In genomic region chr6:135133086-135133485, GRCm38 (mm10) we compare ENCODE assay signal across 22 mouse cellular contexts. TPM values are rescaled to one million over a fixed set of nuclear protein-coding genes. Genes with fewer than 3 reads are reported as not detected.
DNase-seq lines count a peak whose midpoint lies in the region; ATAC-seq lines count a peak whose summit lies in the region.
"Had no signal": no experiment of that assay in that cellular context is flagged by ENCODE, and none has a peak within 500 bp of the region (broad histone marks: within the 10 kb centered on the region; RNA-seq: fewer than 3 reads in every experiment).

No protein-coding gene starts in this region.

- no peak overlapping the region for H3K4me2 ChIP-seq in heart, embryonic 11.5 days
- H3K4me2 ChIP-seq in midbrain, embryonic 11.5 days: no peak overlapping the region
- no peak overlapping the region for H3K4me2 ChIP-seq in midbrain, embryonic 14.5 days (ENCODE audit: low read length)

- H3K36me3 ChIP-seq in heart, embryonic 11.5 days (ENCODE audit: control insufficient read depth, insufficient read depth, low read length): no peaks in the 10 kb centered on the region
- H3K36me3 ChIP-seq in midbrain, embryonic 11.5 days (ENCODE audit: control insufficient read depth, insufficient read depth, low read length): no peaks in the 10 kb centered on the region
- H3K36me3 ChIP-seq in midbrain, embryonic 14.5 days (ENCODE audit: control insufficient read depth, insufficient read depth, low read length): no peaks in the 10 kb centered on the region

- ATAC-seq in frontal cortex, adult (ENCODE audit: low TSS enrichment): 0 out of 2 replicates have a peak, but pooled peaks have one; percentile 6
- no peak for ATAC-seq in heart, embryonic 11.5 days (replicated peaks; ENCODE audit: insufficient number of reproducible peaks, low FRiP score, low TSS enrichment)
- no peak for ATAC-seq in midbrain, embryonic 11.5 days (ENCODE audit: low FRiP score)
- no peak for ATAC-seq in midbrain, embryonic 14.5 days (ENCODE audit: low FRiP score, low TSS enrichment)
- ATAC-seq: activated CD4-positive, CD25-positive, alpha-beta regulatory T cell, adult 4 months; CD4-positive, CD25-positive, alpha-beta regulatory T cell, adult 4 months; Patski had no signal

- H3K27me3 ChIP-seq in heart, embryonic 11.5 days (ENCODE audit: control insufficient read depth, insufficient read depth, low read length): no peaks in the 10 kb centered on the region
- H3K27me3 ChIP-seq in midbrain, embryonic 11.5 days (ENCODE audit: control insufficient read depth, insufficient read depth, low read length): no peaks in the 10 kb centered on the region
- H3K27me3 ChIP-seq in midbrain, embryonic 14.5 days (ENCODE audit: control insufficient read depth, insufficient read depth, low read length): no peaks in the 10 kb centered on the region
- H3K27me3 ChIP-seq: Patski had no signal

- DNase-seq in frontal cortex, postnatal 25 days (ENCODE audit: low spot score in 2 of 2): no peak
- peak; percentile 55 for DNase-seq in heart, adult 11 months
- DNase-seq in midbrain, embryonic 11.5 days (ENCODE audit: low spot score, missing footprints): peak; percentile 60
- DNase-seq in midbrain, embryonic 14.5 days: no peak
- DNase-seq: adrenal gland, adult 2 months; adrenal gland, adult 8-10 months; adrenal gland, postnatal 10 days; adrenal gland, postnatal 14 days; adrenal gland, postnatal 25 days; adrenal gland, postnatal 36 days; B cell, adult 2 months; cerebellum, adult 11 months; cerebellum, adult 11-12 months; cerebellum, adult 18-20 months had no signal

- H3K9ac ChIP-seq in heart, embryonic 11.5 days (ENCODE audit: low read depth, low read length): no peak overlapping the region
- no peak overlapping the region for H3K9ac ChIP-seq in midbrain, embryonic 11.5 days (ENCODE audit: low read length)
- no peak overlapping the region for H3K9ac ChIP-seq in midbrain, embryonic 14.5 days (replicated peaks; ENCODE audit: low read length)

- WGBS in heart, embryonic 11.5 days (ENCODE audit: insufficient replicate concordance): 87% methylated on average over 7 of the region's 7 CpGs
- 82% methylated on average over 7 of the region's 7 CpGs for WGBS in midbrain, embryonic 11.5 days
- 83% methylated on average over 7 of the region's 7 CpGs for WGBS in midbrain, embryonic 14.5 days

- peaks cover 11% of the 10 kb centered on the region for H3K4me1 ChIP-seq in heart, embryonic 11.5 days (ENCODE audit: control insufficient read depth, insufficient read depth, low read length)
- H3K4me1 ChIP-seq in midbrain, embryonic 11.5 days (ENCODE audit: control insufficient read depth, insufficient read depth, low read length): peaks cover 6% of the 10 kb centered on the region; the same call in 1 of the 2 replicates
- peaks cover 4% of the 10 kb centered on the region for H3K4me1 ChIP-seq in midbrain, embryonic 14.5 days (ENCODE audit: control insufficient read depth, insufficient read depth, low read length)

- no peak overlapping the region for H3K4me3 ChIP-seq in heart, embryonic 11.5 days (ENCODE audit: low read depth, low read length)
- H3K4me3 ChIP-seq in midbrain, embryonic 11.5 days (ENCODE audit: low read depth, low read length): no peak overlapping the region
- H3K4me3 ChIP-seq in midbrain, embryonic 14.5 days (replicated peaks; ENCODE audit: low read depth, low read length): no peak overlapping the region

- H3K9me3 ChIP-seq in heart, embryonic 11.5 days (replicated peaks; ENCODE audit: control insufficient read depth, low read length): no peaks in the 10 kb centered on the region
- H3K9me3 ChIP-seq in midbrain, embryonic 11.5 days (ENCODE audit: control insufficient read depth, low read length): no peaks in the 10 kb centered on the region
- no peaks in the 10 kb centered on the region for H3K9me3 ChIP-seq in midbrain, embryonic 14.5 days (ENCODE audit: control insufficient read depth, low read length)

- no peak overlapping the region for H3K27ac ChIP-seq in heart, embryonic 11.5 days (ENCODE audit: low read depth, low read length)
- H3K27ac ChIP-seq in midbrain, embryonic 11.5 days (ENCODE audit: low read depth, low read length): no peak overlapping the region
- H3K27ac ChIP-seq in midbrain, embryonic 14.5 days (replicated peaks; ENCODE audit: low read depth, low read length): no peak overlapping the region

RNA-seq across cellular contexts. Expression of gene Gprc5d, which starts 15.0 kb away (rescaled TPM):
- polyA plus RNA-seq in heart, embryonic 11.5 days (2014; fragmentation: Nextera tagmentation; extraction: Ambion mirVana): not detected in 2 replicates
- not detected in 2 replicates for polyA plus RNA-seq in midbrain, embryonic 11.5 days (2014; fragmentation: Nextera tagmentation; extraction: Ambion mirVana)
- polyA plus RNA-seq in midbrain, embryonic 14.5 days (2014; fragmentation: Nextera tagmentation; extraction: Ambion mirVana): not detected in 2 replicates
- polyA plus RNA-seq: activated CD4-positive, CD25-positive, alpha-beta regulatory T cell, adult 4 months; adrenal gland, adult 2 months; brain, embryonic 14.5 days; C2C12; CD4-positive, CD25-positive, alpha-beta regulatory T cell, adult 4 months; G1E; Patski had no signal

Comparison
In these comparisons a context has a peak if more than half of its experiments do, and no peak if none do; other contexts are left out.
1. DNase-seq: peak in heart, adult 11 months (single experiment) and midbrain, embryonic 11.5 days (single experiment); none in frontal cortex, postnatal 25 days (0 of 2) and midbrain, embryonic 14.5 days (single experiment).